Mouse (Mus musculus): ENCODE measurements around the gene Gm3252.
"Not testable (repeated sequence)": the region's sequence is repeated elsewhere in the genome, so short reads cannot be mapped to it uniquely, and the experiment has no call there.

Gm3252 gene

DNA sequence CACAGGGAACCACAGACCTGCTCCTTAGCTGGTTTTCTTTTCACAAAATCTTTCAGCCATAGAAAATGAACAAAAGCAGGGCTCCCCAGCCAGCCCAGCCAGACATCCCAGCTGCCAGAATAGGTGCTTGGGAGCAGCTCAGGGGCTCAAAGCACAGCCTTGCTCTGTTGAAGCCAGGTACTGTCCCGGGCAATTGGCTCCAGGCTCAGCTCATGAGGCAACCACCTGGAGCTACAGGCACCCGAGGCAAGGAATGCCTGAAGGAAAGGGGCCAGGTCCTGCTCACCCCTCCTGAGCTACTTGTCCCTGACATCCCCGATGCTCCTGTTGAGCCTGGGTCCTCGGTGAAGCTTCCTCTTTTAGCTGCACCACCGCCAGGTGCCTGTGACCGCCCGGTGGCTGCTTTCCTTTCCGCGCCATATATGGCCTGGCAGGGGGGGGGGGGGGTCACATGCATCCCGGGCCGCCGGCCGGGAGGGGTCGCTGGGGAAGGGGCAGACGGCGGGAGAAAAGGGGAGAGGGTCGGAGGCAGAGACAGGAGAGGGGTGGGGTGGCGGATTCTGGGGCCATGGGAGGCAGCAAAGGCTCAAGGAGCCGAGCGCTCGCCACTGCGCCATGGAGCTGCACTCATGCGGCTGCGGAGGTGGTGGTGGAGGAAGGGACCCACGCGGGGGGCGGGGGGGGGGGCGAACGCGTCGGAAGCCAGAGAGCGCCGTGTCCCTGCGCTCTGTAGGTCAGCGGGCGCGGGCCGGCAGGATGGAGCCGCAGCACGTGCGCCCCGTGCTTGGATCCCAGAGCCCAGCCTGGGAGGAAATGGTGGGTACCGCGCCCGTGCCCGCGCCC, at the start of gene Gm3252:
Gene Gm3252, plus strand, starts transcription at position 738 of the 843 bp plus-strand sequence.
- not testable (repeated sequence) for DNase-seq

DNA sequence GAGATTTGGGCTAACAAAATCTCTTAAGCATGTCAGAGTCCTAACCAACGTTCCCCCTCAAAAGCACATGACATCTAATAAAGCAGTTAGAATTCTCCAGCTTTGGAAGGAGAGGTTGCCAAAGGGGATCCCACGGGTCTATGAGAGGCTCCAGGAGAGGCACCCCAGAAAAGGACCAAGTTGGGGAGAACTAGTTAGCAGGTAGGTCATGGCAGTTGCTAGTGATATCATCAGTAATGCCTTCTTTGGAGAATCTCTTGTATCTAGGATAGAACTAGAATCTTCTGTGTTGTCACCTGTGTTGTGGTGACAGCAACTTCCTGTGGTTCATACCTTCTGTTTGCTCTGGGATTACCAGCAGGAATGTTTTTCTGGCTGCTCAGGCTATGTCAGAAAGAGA, 17.6 kb upstream of the Gm3252 start, which contains the start of gene Gm7876:
Gene Gm7876, plus strand, starts transcription at position 301 of the 400 bp plus-strand sequence.
- DNase-seq: not testable (repeated sequence)

GRCm38 (mm10) chr14:4776037-4776436, 49.5 kb downstream of the Gm3252 start, which contains the start of gene Gm9602:
TSS of gene Gm9602 (plus strand) at chr14:4776337.
- not testable (repeated sequence) for DNase-seq

All from lung, postnatal 36 days (tissue).